Mouse (Mus musculus): Measurements from ENCODE around the gene Hspb11.

GRCm38 (mm10) chr4:107245368-107245767 lies 8.0 kb upstream of the Hspb11 start:
- TF ChIP-seq GATA1 (IDR thresholded peaks at IDR 0.05; ENCODE audit: borderline replicate concordance, low read length) (no peak), FLI1 (IDR thresholded peaks at IDR 0.05; ENCODE audit: low read length) (no peak)

Data from megakaryocyte, embryonic 14.5 days (primary cell).